Mouse (Mus musculus) heart, adult 2 months (tissue): ENCODE results near the gene Ehmt1.
A peak's percentile ranks its signal among the peaks of the same experiment; 100 is the strongest.

Experiments
- CTCF ChIP-seq: fragments of 200-600 bp; IDR thresholded peaks from 2 replicates; pipeline ENCODE4 v1.8.1; 2022; ENCODE audit warnings: antibody characterized with exemption, mild to moderate bottlenecking, moderate library complexity
- EP300 ChIP-seq: fragments of 200-500 bp; IDR thresholded peaks from 2 replicates; pipeline ENCODE4 v1.6.1; 2011; ENCODE audit warnings: low read depth, low read length, control low read depth; ENCODE audit not compliant: insufficient read depth
- POLR2A ChIP-seq: fragments of 200-500 bp; IDR thresholded peaks from 2 replicates; pipeline ENCODE4 v1.6.1; 2011; ENCODE audit warnings: mild to moderate bottlenecking, low read depth, low read length, control low read depth; ENCODE audit not compliant: insufficient read depth

DNA sequence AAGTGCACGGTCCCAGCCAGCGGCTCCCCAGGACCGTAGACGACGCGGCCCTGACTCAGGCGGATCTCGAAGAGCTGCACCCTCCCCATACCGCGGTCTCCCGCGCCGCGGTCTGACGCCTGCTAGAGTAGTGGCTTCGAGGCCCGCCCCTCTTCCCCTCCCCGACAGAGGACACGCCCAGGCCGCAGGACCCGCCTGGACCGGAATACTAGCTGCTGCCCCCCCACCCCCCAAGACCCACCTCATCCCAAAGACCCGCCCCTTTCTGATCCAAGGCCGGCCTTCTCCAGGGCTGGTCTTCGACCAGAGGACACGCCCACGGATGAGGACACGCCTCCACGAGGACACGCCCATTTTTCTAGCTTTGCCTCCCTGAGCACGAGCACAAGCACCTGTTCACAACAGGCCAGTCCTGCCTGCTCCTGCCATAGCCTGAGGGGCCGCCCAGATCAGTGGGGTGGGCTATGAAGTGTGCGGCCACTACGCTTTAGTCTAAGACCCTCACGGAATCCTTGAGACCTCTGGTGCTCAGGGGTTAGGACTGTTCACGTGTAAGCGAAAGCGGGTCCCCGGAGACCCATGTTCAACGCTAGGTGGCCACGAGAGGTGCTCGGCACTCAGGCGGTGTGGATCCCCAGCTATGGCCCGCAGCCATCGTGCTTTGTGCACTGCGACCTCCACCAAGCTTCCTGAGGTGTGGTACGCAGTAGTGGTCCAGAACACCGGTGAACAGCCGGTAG is 15.8 kb upstream of the Ehmt1 start, which contains the start of gene Arrdc1:
- TF ChIP-seq POLR2A: peak; percentile 73
- peak; percentile 63 for TF ChIP-seq CTCF
- TF ChIP-seq EP300: no peak
